Mouse (Mus musculus): ENCODE results near the gene Prr23a3.

Prr23a3 gene

GRCm38 (mm10) chr9:98864571-98864970, at the start of gene Prr23a3:
Prr23a3 (plus strand) TSS chr9:98864767.
- no peak for DNase-seq (ENCODE audit: low spot score in 2 of 2)

- no peak for DNase-seq (ENCODE audit: low spot score in 2 of 2)
Observed at GRCm38 (mm10) chr9:98816066-98816465, 48.5 kb upstream of the Prr23a3 start.

GRCm38 (mm10) chr9:98817592-98817991, 47.0 kb upstream of the Prr23a3 start:
- DNase-seq (ENCODE audit: low spot score in 2 of 2) = no peak

GRCm38 (mm10) chr9:98818971-98819370, 45.6 kb upstream of the Prr23a3 start:
- no peak for DNase-seq (ENCODE audit: low spot score in 2 of 2)

GRCm38 (mm10) chr9:98819481-98819880, 45.1 kb upstream of the Prr23a3 start:
- DNase-seq (ENCODE audit: low spot score in 2 of 2) = no peak

GRCm38 (mm10) chr9:98820461-98820860, 44.1 kb upstream of the Prr23a3 start:
- no peak for DNase-seq (ENCODE audit: low spot score in 2 of 2)

GRCm38 (mm10) chr9:98821067-98821466, 43.5 kb upstream of the Prr23a3 start:
- DNase-seq (ENCODE audit: low spot score in 2 of 2) = no peak

- no peak for DNase-seq (ENCODE audit: low spot score in 2 of 2)
Observed at GRCm38 (mm10) chr9:98823805-98824204, 40.8 kb upstream of the Prr23a3 start.

GRCm38 (mm10) chr9:98829508-98829907, 35.1 kb upstream of the Prr23a3 start:
- DNase-seq (ENCODE audit: low spot score in 2 of 2) = no peak

- no peak for DNase-seq (ENCODE audit: low spot score in 2 of 2)
Observed at GRCm38 (mm10) chr9:98837537-98838074, 27.0 kb upstream of the Prr23a3 start.

GRCm38 (mm10) chr9:98842117-98842516, 22.4 kb upstream of the Prr23a3 start, which contains the start of gene Prr23a1:
Prr23a1 (plus strand) TSS chr9:98842503.
- no peak for DNase-seq (ENCODE audit: low spot score in 2 of 2)

- DNase-seq (ENCODE audit: low spot score in 2 of 2) = no peak
Observed at GRCm38 (mm10) chr9:98856210-98856609, 8.4 kb upstream of the Prr23a3 start, which contains the start of gene Prr23a2. Prr23a2 (plus strand) TSS chr9:98856494.

GRCm38 (mm10) chr9:98863463-98863862, 1.1 kb upstream of the Prr23a3 start:
- DNase-seq (ENCODE audit: low spot score in 2 of 2) = no peak

- no peak for DNase-seq (ENCODE audit: low spot score in 2 of 2)
Observed at GRCm38 (mm10) chr9:98901486-98901885, 36.9 kb downstream of the Prr23a3 start.

GRCm38 (mm10) chr9:98902819-98903218, 38.3 kb downstream of the Prr23a3 start, which contains the start of gene 7420426K07Rik:
7420426K07Rik (plus strand) TSS chr9:98903119.
- no peak for DNase-seq (ENCODE audit: low spot score in 2 of 2)

Data from spleen, postnatal 36 days (tissue).